Mouse (Mus musculus) heart, adult 9 months (tissue): Measurements from ENCODE around the gene Jam3.
"Not testable (repeated sequence)": the region's sequence is repeated elsewhere in the genome, so short reads cannot be mapped to it uniquely, and the experiment has no call there.

ENCODE experiments used
- DNase-seq, 2 experiments: peaks; one replicate each; pipeline ENCODE4 v3.0.0; 2022; ENCODE audit warnings: low spot score in 2 of 2

The Jam3 gene

DNA sequence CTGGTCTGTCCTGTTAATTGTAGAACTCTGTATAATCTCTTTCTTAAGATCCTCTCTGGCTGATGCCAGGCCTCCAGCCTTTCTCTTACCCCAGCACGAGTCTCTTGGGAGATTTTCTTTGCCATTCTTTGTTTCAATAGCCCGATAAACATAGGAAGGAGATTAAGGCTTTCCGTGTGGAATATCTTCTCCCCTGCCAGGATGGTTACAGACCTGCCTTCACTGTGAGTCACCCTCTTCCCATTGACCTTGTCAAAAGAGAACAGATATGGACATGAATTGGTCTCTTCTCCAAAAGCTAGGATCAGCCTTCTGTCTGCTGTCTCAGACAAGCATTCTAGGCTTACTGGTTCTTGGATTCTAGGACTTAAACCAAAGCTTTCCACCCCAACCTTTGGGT, 15.5 kb upstream of the Jam3 start:
- DNase-seq = no peak

DNA sequence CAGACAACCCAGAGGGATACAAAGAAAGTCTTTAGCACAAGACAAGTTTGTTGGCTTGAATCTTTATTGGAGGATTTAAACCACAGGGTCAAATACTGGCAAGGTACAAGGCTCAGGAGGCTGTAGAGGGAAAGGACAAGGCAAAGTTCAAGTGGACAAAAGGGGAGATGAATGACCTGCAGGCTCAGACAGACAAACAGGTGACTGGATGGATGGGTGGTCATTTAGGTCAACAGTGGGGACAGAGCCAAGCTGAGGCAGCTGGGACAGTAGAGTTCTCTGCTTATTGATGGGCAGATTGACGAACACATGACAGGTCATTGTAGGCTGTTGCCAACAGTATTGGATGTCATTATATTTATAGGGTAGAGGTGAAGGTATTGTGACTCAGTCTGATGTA, 11.8 kb upstream of the Jam3 start:
- no peak for DNase-seq

DNA sequence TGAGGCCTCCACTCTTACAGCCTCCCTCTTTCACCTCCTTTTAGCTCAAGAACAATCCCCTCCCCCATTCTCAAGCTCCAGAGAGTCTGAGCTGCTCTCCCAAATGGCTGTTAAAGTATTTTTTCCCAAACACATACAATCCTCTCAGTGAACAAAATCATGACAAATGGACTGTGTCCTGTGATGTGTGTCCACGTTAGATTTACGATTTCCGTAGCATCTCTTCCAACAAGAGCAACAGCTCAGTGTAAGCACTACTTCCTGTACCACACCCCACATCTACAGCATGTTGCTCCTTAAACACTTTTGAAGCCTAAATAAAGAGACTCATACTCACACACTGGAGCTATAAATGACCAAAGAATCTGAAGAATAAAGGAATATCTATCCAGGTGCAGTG, 10.4 kb upstream of the Jam3 start:
- no peak for DNase-seq

DNA sequence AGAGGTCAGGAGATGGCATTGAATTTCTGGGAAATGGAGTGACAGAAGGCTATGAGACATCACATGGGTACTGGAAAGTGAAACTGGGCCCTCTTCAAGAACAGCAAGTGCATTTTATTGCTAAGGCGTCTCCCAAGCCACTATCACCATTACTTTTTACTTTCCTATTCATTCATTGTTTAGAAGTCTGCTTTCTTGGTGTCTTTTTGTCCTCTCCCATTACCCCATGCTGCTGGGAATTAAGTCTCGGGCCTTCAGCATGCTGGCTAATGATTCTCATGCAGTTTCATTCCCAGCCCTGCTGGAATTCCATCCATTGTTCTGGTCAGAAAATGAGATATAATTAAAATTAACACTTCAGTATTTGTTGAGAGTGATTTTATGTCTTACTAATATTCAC, 9.7 kb upstream of the Jam3 start:
- no peak for DNase-seq

DNA sequence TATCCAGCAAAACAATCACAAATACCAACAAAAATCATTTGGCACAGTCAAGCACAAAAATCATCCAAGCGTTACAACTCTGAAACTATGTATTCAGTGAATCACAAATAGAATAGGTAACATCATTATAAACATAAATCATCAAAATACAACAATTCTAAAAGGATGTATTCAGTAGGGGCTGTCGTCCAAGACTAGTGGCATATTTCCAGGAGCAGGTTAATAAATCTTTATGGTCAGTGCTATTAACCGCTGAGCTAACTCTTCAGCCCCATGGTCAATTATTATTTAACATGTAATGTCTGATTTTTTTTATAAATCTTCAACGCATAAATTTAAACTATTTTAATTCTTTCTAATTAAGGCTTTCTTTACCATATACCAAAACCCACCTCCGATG, 8.4 kb upstream of the Jam3 start:
- not testable (repeated sequence) for DNase-seq

DNA sequence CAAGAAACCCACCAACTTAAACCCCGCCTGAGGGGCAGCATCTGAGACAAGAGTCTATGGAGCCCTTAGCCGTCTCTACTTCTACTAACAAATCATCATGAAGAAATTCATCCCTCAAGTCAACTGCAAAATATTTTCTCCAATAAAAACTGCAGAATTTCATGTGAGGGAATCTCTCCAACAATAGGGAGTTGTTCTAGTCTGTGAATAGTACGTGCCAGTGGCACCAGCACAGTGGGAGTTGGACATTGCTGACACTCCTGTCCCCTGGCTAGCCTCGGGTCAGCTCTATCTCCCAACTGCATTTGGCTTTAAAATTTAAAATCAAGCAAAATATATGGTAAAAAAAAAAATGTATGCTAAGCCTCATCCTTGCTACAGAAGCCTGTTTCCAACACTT, 1.4 kb downstream of the Jam3 start:
- no peak for DNase-seq

DNA sequence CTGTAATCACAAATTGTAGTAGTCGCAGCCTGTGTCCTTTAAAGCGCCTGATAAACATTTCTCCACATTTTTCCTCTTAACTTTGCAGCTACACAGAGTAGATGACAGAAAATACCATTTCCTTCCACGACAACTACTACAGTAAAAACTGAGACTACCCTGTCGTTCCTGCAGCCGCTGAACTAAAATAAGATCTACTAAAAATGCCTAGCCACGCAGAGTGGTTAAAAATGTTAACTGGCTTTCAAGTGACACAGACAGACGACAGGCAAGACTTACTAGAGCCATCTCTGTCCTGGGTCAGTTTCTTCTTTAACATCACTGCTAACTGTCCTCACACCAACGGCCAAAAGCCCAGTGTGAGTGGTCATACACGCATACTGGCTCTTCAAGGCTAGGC, 5.4 kb downstream of the Jam3 start:
- no peak for DNase-seq

DNA sequence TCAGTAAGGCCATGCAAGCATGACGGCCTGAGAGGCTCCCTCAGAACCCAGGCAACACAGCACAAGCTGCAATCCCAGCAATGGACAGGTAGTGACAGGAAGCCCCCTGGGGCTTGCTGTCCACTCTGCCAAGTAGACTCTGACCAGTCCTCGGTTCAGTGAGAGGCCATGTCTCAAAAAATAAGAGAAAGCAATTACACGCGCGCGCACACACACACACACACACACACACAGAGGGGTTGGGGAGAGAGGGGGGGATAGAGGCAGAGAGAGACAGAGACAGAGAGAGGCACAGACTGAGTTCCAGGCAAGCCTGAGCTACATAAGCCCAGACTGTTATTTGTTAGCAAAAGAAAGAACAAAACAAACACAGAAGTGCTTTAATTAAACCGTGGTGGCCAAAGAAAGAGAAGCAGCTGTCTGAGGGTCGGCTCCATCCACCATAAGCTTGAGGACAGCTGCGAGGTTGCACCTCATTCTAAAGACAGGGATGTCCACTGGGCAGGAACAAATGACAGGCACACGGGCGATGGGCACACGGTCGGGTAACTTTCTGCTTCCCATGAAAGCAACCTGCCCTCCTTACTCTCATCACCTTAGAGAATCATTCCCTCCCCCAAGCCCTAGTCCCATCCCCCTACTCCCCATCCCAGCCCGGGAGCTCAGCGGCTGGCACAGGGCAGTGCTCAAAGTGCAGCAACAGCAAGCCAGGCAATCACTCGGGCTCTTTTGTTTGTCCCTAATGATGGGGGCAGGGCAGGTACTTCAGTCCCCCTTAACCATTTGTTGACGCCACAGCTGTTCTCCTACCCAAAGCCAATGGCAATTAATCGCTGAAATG, 6.4 kb downstream of the Jam3 start:
- no peak for DNase-seq

DNA sequence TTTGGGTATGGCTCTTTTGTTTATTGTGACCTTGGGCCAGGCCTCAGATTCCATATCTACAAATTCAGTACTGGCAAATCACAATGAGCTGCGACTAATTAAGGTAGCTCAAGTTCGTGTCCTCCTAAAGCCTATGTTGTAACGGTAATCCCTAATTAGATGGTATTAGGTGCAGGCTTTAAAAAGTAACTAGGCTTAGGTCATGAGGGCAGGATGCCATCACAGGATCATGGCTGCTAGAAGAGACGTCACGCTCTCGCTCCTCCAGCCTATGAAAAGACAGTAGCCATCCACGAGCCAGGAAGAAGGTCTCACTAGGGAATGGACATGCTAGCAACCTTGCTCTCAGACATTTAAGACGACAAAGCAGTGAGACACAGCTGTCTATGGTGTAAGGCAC, 7.3 kb downstream of the Jam3 start:
- no peak for DNase-seq

DNA sequence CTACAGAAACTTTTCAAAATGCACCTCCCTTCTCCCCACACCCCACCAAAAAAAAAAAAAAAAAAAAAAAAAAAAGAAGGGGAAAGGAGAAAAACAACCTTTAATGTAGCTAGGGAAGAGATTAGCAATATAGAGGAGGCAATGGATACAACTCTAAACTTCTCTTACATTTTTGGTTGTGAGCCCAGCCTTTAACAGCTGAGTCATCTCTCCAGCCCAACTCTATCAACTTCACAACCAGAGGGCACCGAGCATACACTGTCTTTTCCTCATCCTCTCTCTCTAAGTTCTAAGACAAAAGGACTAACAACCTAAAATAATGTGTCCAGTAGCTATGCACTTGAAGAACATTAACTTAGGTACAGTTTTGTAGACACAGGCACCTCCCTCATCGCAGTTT, 8.4 kb downstream of the Jam3 start:
- no peak for DNase-seq

DNA sequence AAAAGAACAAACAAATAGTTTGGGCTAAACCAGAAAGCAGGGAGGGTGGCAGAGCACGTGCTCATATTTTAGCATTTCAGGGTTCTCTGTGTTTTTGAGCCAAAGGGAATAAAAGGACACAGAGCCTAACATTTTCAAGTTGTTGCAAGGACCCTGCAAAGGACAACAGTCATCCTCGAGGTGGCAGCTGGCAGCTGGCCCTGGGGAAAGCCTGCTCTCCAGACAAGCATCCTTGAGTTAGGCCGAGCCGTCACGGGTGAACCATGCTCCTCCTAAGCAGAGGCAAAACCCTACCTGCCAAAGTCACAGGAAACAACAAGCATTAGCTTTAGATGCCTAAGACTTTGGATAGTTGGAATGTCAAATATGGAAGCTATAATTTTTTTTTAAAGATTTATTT, 10.2 kb downstream of the Jam3 start:
- no peak for DNase-seq

DNA sequence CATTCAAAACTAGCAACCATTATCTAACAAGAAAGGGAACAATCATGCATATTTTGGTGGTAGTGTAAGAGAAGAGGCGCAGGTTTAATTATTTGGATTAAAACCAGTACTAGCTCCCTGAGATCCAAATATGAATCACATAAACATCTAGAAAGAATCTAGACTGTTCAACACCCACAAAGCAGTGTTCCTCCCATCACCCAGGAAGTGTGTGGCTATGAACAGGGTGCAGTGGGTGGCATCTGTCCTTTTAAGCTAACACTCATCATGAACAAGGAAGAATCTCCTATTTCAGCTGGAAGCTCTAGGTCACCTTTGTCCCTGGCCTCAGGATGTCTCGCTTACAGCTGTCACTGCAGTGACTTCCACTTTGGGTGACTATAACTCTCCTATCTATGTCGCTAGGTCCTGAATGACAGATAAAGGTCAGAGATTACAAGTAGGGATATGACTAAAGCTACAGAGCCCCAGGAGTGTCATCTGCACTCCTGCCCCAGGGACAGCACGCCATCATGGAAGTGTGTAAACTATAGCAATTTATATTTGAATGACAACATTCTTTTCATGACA, 10.9 kb downstream of the Jam3 start:
- no peak for DNase-seq

DNA sequence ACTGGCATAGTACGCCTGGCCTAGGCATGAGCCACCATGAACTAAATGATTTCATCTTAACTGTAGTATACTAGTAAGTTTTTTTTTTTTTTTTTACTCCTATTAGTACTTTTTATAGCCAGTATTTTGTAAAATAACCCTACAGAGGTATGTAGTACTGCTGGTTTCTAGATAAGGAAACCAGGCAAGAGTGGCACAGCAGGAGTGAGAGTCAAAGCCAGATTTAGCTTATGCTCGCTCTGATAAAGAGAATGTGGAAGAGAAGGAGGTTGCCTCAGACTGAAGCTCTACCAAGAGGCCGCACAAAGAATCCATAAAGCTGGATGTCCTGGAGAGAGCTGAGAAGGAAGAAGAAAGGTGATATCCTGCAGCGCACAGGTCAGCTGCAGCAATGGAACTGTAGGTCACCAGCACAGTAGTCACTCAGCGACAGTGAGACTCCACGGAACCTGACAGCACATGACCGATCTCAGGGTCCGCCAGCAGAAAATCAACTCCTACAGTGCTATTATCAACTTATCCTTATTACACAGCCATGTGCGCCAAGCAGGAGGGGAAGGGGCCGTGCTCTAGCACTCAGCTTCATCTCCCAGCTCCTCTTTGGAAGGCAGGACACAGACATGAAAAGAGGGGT, 14.7 kb downstream of the Jam3 start:
- no peak for DNase-seq

DNA sequence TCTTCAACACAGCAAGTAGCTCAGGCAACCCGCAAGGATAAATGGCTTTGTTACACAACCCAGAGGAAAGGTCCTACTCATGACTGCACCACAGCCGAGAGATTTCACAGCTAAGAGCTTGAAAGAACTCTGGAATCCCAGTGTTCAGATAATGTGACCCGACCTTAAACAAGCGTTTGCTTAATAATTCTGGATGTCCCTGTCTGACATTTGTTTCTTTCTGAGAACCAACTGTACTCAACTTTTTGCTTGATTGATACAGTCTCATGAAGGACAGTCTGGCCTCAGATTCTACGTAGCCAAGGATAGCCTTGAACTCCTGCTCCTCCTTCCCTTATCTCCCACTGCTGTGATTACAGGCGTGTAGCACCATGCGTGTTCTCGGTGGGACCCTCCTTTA, 18.6 kb downstream of the Jam3 start:
- no peak for DNase-seq

DNA sequence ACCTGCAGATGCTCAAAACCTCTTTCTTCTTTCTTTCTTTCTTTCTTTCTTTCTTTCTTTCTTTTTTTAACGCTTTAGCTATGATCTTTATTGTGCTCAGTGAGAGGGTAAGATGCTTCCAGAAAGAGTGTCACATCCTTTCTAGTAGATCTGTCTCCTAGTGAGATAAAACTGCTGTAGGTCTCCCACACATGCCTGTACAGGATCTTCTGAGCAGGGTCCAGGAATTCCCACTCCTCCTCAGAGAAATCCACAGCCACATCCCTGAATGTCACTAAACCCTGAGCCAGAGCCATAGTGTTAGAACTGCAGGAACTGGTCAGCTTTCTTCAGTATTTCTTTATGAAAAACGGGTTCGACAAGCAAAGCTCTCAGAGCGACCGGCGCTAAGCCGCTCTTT, 19.8 kb downstream of the Jam3 start:
- no peak for DNase-seq

DNA sequence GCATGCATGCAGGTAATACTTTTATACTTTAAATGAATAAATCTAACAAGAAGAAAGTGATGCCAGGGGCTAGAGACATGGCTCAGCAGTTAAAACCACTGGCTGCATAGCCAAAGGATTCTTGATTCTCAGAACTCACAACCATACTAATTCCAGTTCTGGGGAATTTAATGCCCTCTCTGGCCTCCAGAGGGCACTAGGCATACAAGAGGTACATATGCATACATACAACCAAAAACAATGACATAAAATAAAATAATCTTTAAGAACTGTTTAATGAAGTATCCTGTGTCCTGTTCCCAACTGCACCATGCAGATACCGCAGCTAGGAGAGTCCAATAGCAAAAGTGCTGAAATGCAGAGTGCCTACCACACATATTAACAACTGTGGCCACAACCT, 20.8 kb downstream of the Jam3 start:
- DNase-seq = no peak

DNA sequence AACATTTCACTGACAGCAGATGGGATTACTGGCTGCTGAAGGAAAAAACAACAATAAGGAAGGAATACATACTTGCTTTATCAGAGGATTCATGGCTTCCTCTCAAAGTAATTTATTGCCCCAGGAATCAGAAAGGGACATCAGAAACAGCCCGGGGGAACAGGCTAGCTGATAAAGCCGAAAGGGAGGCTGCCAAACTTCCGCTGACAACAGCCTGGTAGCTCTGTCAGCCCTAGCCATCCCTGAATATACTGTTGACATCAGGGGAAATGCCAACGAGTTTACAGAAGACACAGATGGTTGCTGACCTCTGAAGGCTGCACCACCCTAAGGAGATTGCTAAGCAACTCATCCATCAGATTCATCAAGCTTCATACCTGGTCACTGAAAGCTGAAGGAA, 26.6 kb downstream of the Jam3 start:
- DNase-seq = no peak

DNA sequence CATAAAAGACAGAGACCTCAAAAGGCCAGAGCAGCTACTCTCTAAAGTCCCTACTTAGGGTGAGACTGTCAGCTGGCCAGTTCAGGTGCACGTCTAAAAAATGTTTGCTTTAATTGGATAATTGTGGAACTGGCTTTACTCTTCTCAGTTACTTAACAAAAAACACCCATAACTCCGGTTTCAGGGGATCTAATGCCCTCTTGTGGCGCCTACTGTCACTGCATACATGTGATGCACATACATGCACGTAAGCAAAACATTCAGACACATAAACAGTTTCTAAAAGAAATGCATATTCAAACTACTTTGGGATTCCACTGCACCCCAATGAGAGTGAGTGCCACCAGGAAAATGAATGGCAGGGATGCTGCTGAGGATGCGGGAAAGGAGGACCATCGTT, 28.7 kb downstream of the Jam3 start:
- DNase-seq = no peak

DNA sequence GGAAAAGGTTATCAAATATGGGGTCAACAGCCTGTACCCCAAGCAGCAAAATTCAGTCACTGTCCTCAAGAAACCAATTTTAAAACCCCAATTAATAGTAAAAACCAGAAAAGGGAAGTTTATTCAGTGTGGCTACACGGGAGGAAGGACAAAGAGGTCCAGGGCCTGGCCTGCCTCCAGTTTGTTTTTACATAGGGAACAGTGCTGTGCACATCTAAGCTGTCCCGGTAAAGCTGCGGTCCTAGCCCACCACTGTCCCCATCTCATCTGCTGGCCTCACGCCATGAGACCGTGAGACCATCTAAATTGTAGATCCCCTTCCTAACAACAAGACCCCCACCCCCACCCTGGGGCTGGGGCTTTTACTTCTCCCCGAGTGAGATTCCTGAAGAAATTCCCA, 29.8 kb downstream of the Jam3 start:
- no peak for DNase-seq

DNA sequence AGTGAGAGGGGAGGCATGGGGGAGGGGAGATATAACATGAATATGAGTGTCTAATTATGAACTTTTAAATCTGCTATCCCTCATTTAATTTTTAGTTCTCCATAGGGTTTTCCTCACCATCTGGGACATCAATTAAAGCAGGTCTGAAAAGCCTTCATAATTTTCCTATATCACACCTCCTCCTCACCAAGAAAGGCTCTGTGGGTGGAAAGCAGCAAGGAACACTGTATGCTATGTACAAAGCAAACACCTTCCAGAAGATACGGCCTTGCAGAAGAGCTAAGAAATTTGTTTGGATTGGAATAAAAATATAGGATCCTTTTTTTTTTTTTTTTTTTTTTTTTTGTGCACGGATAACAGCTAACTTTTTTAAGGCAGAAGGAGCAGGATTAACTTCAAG, 31.3 kb downstream of the Jam3 start:
- no peak for DNase-seq

DNA sequence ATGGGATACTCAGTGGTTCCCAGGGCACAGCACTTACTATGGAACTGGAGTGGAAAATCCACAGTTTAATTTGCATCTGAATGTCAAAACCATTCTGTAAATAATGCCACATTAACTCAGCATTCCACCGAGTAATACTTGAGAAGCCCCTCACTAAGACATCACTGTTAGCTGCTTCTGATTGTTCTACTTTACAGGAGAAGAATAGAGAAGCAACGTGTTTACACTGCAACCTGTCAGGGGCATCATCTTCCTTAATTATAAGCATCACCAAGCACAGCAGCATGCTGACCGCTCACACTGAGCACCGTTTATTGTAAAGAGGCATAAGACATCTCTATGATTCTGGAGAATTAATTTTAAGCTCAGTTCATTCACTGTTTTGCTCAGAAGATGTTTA, 32.3 kb downstream of the Jam3 start:
- DNase-seq = no peak

DNA sequence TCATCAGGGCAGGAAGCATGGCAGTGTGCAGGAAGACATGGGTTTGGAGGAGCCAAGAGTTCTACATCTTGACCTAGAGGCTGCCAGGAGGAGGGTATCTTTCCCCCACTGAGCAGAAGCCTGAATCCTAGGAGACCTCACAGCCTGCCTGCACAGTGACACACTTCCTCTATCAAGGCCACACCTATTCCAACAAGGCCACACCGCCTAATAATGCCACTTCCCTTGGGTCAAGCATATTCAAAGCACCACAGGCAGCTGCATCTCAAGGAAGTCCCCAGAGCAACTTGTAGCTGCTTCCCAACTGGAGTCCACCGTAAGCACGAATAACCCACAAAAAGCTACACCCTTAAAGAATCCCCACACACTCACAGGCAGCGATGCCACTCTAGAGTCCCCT, 33.1 kb downstream of the Jam3 start:
- DNase-seq = no peak

DNA sequence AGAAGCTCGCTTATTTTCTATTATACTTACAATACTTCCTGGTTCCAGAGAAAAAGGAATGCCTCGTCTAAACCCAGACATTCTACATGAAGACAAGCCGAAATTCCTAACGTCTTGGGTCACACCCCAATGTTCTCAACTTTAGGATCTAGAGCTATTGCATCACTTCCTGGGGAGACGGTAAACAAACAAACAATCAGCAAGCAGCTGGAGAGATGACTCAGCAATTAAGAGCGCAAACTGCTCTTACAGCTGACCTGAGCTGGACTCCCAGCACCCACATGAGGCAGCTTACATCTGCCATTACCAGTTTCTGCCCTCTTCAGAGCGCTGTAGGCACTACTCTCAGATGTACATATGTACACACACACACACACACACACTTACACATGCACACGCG, 34.0 kb downstream of the Jam3 start:
- DNase-seq = no peak
